Mouse (Mus musculus): ENCODE data around the gene Ankrd65.

- TF ChIP-seq CHD2 (IDR thresholded peaks at IDR 0.05; ENCODE audit: low read length) (no peak), E2F4 (IDR thresholded peaks at IDR 0.05; ENCODE audit: borderline replicate concordance, low read depth, low read length) (no peak), HCFC1 (IDR thresholded peaks at IDR 0.05; ENCODE audit: low read depth, low read length) (no peak), KAT2A (conservative IDR thresholded peaks at IDR 0.05; ENCODE audit: low read depth, low read length) (no peak), ETS1 (IDR thresholded peaks at IDR 0.05; ENCODE audit: low read depth, low read length) (no peak), ZNF384 (IDR thresholded peaks at IDR 0.05; ENCODE audit: low read depth, low read length) (no peak), TAL1 (IDR thresholded peaks at IDR 0.05; ENCODE audit: low read length) (no peak), CTCF (IDR thresholded peaks at IDR 0.05 in 2 of 3, conservative IDR thresholded peaks at IDR 0.05 in 1 of 3; ENCODE audit: control insufficient read depth in 1 of 3, insufficient read depth in 1 of 3, low read depth in 2 of 3, low read length in 3 of 3, poor library complexity in 1 of 3, severe bottlenecking in 1 of 3) (no peak), POLR2A (IDR thresholded peaks at IDR 0.05; ENCODE audit: control insufficient read depth in 1 of 2, insufficient read depth in 1 of 2, low read depth in 1 of 2, low read length in 2 of 2, poor library complexity in 1 of 2) (no peak), TCF12 (IDR thresholded peaks at IDR 0.05; ENCODE audit: low read depth, low read length) (no peak), MAFK (IDR thresholded peaks at IDR 0.05; ENCODE audit: borderline replicate concordance, low read depth, low read length) (no peak), EP300 (IDR thresholded peaks at IDR 0.05; ENCODE audit: low read depth in 1 of 2, low read length in 2 of 2) (no peak), GATA1 (IDR thresholded peaks at IDR 0.05; ENCODE audit: low read depth, low read length) (no peak), USF1 (IDR thresholded peaks at IDR 0.05; ENCODE audit: low read depth, low read length) (no peak)
Measured at GRCm38 (mm10) chr4:155779498-155779897, 10.7 kb upstream of the Ankrd65 start.

Measured in MEL (cell line).